Mouse (Mus musculus) c-Kit-negative CD71-positive TER-119-positive erythroid progenitor cells, embryonic 14.5 days (primary cell): ENCODE data around the gene Cd207.
"Not testable (repeated sequence)": the region's sequence is repeated elsewhere in the genome, so short reads cannot be mapped to it uniquely, and the experiment has no call there.

Experiments
- DNase-seq: peaks from one replicate; pipeline ENCODE4 v3.0.0-alpha.2; 2013; ENCODE audit warnings: low read depth, low spot score

Cd207 gene

DNA sequence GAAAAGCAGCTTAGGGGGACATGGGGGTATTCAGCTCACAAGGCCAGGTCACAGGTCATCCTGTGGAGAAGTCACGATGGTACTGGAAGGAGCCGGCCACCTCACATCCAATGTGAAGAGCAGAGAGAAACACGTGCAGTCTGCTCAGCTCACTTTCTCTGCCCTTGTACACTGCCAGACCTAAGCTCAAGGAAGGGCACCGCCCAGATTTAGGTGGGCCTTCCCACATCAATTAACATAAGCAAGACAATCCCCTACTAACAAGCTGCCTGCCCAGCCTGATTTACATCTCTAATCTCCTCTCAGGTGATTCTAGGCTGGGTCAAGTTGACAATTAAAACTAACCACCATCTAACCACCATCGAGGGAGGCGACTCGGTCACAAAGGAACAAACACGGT, 20.3 kb upstream of the Cd207 start:
- no peak for DNase-seq

DNA sequence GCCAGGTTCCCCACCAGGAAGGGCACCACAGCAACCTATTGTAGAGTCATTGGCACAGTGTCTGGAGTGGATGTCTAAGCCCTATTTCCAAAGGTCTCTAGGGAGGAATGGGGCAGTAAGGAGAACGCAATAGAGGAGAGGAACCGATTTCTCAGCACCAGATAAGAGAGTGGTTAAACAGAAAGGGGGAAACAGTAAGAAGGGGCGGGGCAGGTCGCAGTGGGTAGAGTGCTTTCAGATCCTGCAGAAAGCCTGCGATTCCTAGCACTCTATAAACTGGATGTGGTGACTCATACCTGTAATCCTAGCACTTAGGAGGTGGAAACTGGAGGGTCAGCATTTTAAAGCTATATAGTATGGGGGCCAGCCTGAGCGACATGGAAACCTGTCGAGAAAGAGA, 19.0 kb upstream of the Cd207 start:
- no peak for DNase-seq

DNA sequence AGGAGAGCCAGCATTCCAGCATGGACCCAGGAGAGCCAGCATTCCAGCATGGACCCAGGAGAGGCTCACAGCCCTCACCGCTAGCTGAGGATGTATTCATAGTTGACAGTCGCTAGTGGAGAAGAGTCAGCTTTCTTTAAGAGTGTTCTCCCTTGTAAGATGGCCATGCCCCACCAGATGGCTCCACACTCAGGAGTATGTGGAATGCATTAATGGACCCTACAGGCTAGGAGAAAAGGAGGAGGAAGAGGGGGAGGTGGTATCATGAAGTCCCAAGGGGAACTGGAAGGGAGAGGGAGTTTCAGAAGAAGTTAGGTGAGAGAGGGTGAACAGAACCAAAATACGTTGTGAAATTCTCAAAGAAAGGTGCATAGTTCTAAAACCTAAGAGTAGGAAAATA, 18.1 kb upstream of the Cd207 start:
- no peak for DNase-seq

DNA sequence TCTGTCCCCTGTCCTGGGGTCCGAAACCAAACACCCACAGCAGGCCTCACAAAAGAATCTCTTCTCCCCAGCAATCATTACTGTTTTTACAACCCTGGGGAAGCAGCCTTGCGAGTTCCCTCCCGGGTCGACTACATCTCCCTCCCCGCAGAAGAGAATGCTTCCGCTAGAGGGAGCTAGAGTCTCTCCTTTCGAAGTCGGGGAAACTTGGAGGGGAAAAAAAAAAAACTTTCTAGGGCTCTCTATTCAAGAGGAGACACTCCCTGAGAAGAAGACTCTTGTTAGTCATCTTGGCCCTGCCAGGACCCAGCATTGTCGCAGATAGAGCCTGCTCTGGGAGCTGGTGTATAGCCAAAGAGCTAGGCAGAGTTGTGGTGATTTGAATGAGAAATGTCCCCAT, 16.2 kb upstream of the Cd207 start:
- DNase-seq: peak; percentile 13

DNA sequence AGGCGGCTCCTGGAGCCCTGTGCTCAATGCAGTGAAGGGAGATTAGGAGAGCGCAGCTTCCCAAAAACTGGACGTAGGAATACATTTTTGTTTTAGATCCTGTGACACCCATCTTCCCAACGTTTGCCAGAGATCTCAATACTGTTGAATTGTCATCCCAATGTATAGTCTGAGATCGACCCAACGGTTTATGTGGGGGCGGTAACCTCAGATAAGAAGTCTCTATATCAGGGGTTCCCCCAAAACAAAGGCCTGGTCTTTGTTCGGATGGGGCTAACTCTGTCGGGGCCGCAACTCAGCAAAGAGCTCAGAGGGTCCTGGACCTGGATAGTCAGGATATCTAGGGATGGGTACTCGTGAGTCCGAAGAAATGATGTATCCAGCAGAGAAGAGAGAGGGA, 15.3 kb upstream of the Cd207 start:
- DNase-seq: no peak

DNA sequence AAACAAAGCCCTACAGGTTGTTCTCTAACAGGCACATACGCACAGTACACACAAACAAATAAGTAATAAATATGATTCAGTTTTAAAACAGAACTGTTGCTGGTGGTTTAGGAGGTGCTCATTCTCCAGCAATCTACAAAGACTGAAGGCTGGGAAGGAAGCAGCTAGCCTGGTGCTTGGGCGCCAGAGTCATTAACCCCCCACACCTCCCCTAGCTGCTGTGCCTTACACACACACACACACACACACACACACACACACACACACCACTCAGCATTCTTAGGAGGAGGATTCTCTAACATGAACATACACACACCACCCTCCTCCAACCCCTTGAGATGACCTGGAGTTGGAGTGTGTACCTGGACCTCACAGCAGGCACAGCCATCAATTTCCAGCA, 13.3 kb upstream of the Cd207 start:
- DNase-seq: no peak

DNA sequence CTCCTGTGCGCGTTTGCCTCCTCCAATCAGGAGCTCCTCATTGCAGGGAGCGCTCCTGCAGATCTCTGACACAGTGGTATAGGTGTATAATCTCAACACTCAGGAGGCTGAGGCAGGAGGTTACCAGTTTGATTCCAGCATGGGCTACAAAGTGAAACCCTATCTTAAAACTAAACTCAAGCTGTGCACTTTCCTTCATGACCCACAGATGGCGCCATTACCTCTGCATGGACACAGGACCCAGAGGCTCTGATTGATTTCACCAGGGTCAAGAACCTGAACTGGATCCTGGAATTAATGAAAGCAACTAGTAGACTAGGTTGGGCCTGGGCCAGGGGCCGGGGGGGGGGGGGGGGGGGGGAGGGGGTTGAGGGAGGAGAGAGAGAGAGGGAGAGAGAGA, 12.6 kb upstream of the Cd207 start:
- no peak for DNase-seq

DNA sequence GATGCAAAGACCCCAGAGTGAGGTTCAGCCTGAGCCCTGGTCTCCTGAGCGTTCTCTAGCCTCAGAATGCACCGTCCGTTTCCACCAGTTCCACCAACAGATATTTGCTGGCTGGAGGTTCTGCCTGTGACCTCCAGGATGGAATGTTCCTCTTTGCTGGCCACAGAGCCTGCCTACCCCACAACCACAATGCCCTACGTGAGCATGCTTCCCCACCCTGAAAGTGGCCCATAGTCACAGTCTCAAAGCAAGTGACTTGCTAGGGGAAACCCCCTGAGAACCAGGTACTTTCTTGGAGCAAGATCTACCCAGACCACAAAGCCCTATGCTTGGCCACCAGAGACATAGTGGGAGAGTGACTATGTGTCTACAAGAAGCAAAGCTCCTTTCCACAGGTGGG, 11.7 kb upstream of the Cd207 start:
- no peak for DNase-seq

DNA sequence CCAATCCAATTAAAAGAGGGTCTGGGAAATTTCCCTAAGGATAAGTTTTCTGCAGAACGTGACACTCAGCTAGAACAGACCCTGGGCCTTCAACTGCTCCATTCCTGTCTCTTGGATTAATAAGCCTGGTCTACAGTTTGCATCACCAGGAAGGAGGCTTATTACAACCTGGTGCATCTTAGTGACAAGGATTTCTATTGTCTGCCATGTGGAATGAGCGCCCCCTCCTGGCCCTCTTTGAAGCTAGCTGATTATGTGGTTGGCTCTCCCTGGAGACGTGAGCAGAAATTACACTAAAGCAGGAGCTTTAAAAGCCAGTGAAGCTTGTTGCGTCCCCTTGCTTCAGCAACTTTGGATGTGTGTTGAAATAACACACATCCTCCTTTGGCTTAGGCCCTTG, 4.3 kb downstream of the Cd207 start:
- no peak for DNase-seq

DNA sequence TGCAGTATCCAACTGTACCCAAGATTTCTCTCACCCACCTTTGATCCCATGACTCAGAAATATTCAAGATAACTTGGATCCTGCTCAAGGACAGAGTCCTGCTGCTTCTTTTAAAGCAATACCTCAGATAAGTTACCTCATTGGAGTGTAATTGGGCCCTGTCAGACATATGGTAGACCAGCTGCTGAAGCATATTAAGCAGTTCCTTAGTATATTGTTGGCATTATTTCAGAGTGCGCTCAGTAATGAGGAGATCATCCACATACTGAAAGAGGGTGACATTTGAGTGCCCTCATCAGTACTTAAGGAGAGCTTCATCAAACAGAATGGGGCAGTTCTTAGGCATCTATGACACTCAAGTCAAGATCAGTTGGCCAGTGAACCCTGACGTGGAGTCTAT, 12.6 kb downstream of the Cd207 start:
- DNase-seq: no peak

DNA sequence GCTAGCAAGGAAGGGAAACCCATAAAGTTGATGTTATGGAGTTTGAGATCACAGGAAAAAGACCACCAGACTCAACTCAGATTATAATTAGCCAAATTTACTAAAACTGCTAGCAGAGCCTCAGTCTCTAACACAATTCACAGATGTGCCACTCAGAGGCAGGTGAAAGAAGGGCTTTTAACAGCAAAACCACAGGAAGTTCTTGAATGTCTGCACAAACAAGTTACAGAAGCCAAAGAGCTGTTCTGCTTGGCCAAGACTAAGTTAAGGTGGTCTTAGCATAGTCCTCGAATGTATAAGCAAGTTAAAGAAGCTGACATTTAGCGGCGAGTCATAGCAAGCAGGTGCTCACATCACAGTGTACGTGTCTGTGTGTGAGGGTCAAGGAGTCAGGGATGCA, 16.8 kb downstream of the Cd207 start:
- DNase-seq: no peak

DNA sequence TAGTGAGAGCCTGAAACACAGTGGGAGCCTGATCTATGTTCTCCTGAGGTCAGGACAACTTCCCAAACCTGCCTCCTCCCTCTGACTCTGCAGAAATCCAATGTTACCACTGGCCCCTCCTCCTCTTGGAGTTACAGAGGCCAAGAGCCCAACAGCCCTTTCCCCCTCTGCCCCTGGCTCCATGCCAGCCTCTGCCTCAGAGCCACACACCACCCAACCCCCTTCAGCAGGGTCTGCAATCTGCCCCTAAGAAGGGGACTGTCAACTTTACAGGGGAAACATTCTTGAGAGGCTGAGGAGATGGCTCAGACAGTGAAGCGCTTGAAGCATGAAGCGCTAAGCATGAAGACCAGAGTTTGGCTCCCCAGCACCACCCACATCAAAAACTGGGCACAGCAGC, 21.6 kb downstream of the Cd207 start, which contains the start of gene Clec4f:
Clec4f (minus strand) TSS at position 101 of the 400 bp plus-strand sequence.
- DNase-seq: no peak

DNA sequence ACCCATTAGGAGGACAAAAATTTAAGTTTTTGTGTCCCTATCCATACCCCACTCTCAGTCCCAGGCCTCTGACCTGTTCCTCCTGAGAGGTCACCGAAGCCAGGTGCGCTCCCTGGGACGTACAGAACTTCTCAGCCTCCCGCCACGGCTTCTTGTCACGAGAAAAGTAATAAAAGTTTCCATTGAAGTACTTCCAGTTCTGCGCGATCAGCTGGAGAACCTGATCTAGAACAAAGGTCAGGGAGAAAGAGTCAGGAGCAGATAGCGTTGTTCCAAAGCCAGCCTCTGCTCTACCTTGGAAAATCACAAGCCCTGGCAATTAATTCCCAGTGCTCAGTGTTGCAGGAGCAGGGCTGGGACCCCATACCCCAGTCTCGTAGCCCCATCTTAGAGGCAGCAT, 30.9 kb downstream of the Cd207 start:
- no peak for DNase-seq

DNA sequence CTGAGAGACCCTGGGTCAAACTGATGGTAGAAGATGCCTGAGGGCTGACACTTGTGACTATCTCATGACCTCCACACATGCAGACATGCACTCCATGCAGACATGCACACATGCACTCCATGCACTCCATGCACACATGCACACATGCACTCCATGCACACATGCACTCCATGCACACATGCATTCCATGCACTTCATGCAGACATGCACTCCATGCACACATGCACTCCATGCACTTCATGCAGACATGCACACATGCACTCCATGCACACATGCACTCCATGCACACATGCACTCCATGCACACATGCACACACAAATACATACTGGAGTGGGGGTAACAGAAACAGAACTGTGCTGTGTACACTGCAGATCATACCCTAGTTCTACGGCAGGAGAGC, 42.3 kb downstream of the Cd207 start:
- no peak for DNase-seq

DNA sequence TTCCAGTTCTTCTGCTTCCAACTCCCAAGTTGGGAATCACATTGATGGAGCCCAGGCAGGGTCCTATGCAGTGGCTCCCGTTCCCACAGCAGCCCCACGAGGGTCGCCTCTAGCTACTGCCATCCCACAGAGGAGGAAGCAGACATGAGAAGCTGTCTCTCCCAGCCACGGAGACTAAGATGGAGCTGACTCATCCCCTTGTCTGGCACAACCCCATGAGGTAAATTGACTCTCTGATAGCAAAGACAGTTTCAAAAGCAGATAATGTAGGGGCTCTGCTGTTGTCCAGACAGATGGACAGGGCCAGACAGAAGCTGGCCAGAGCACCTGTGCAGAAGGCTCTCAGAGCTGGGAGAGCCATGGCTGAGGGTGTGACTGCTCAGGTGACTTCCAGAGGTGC, 43.0 kb downstream of the Cd207 start:
- not testable (repeated sequence) for DNase-seq

DNA sequence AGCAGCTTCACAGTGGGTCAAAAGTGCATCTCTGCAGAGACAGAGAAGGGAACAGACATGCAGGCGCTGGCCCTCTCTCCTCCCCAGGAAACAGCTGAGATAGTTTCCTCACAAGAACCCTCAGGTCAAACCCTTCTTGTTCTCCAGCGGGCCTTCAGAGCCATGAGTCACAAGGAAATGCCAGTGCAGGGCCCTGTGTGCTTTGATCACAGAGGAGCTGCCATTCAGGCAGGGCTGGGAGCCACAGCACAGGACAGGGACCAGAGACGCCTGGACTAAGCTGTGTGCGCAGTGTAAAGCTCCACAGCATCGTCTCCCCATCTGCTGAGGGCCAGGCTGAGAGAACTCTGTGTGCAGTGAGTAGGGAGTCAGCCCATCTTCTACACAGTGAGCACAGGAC, 43.6 kb downstream of the Cd207 start:
- DNase-seq: not testable (repeated sequence)

DNA sequence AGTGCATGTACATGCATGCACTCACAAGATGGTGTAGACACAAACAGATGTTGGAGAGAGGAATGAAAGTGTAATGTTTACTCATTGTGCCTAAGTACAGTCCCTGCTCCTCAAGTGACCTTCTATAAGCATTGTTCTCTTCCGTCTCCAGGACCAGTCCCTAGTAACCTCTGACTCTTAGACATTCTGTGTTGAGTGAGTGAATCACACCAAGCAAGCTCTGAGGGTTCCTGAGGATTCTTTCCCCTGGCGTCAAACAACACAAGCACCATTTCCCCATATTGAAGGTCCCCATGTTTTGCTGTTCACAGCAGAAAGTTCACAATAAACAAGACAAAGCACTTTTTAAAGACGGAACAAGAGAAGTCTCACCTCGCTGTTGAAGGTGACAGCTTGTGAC, 45.8 kb downstream of the Cd207 start:
- DNase-seq: no peak

DNA sequence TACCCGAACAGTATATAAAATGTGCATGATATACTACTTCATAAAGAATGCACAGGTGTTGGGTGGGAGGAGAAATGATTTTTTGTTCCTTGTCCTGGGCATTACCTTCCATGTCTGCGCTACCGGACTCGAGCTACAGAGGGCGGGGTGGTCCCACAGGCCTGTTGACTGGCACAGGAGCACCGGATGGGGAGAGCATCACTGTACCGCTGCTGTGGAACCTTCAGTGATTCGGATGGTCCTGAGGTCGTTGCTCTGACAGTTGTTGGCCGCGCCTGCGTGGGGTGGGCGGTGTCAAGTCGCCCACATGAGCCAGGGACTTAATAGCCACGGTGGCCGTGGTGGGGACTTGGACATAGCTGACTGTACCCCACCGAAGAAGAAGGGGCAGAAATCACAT, 50.9 kb downstream of the Cd207 start:
- DNase-seq: no peak
